Mouse (Mus musculus) adipocyte (in vitro differentiated cells): Measurements from ENCODE around the gene Chrm2.

Experiments used
- DNase-seq: peaks from one replicate; pipeline ENCODE4 v3.0.0-alpha.2; 2016; ENCODE audit warnings: low spot score

The Chrm2 gene

DNA sequence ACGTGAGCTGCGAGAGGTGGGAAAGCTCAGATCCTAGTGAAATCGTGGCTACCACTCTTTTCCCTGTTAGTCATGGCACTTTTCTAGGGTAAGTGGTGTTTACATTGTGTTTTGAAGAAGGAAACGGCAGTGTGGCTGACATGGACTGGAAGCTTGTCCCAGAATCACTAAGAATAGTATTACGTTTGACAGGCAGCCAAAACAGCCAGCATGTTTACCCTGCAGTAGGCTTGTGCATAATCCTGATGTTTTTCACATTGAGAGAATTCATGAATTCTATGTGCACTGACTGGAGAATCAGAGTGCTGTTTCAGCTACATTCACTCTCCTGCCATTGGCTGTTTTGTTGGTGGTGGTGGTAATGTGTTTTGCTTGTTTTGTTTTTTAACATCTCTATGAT, 129.4 kb downstream of the Chrm2 start:
- no peak for DNase-seq

DNA sequence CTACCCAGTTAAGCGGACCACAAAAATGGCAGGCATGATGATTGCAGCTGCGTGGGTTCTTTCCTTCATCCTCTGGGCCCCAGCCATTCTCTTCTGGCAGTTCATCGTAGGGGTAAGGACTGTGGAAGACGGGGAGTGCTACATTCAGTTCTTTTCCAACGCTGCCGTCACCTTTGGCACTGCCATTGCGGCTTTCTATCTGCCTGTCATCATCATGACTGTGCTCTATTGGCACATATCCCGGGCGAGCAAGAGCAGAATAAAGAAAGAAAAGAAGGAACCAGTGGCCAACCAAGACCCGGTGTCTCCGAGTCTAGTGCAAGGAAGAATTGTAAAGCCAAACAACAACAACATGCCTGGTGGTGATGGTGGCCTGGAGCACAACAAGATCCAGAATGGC, 135.7 kb downstream of the Chrm2 start:
- DNase-seq, result no peak

DNA sequence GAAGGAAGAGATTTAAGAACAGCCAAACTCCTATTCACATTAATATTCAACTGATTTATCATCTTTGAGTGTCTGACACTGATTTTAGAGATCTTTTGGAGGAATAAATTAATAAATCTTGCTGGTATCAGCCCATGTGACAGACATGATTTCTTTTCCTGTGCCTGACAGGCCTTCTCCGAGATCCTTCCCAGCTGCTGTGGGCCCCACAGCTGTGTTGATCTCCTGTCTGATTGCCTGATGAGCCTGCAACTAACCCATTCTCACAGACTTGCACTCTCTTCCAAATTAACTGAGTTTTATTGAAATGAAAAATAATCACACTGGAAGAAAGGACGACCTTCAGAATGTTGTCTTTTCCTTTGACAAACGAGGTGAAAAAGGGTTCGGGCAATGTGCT, 140.6 kb downstream of the Chrm2 start:
- no peak for DNase-seq

DNA sequence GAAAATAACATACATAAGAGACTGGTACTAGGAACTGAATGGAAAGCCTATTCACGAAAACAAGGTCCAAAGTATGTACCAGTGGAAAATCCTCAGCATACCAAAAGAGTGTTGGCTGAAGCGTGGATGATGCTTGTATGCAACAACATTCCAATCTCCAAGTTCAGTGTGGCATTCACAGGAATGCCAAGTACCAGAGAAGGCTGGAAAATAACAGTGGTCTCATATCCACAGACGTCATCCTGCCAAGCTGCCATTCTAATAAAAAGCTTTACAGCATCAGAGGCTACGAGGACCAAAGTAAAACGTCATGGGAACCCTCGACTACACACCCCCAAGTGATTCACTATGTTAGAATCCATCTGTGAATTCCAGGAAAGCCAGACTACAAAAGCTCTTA, 153.4 kb downstream of the Chrm2 start:
- no peak for DNase-seq

DNA sequence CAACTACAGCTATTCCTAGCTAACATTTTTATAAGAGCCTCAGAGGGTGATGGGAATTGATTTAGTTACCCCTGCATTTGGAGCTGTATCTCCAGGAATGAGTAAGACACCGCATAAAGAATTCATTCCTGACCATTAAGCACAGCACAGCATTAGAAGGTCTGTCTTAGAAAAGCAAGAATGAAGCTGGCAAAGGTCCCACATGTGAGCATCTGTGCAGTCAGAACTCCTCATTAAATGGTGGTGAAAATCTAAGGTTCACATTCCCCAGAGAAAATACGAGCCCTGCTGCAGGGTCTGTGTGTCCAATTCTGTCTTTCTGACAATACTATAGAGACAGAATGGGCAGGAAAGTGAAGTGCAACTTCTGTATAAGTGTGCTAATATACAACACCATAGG, 179.0 kb downstream of the Chrm2 start:
- DNase-seq, result no peak
